Mouse (Mus musculus) MEL (cell line): ENCODE measurements around the gene Hoxb2. TPM values are rescaled to one million over a fixed set of nuclear protein-coding genes. Genes with fewer than 3 reads are reported as not detected.

Experiments used
- DNase-seq: peaks from one replicate; pipeline ENCODE4 v3.0.0; 2011; ENCODE audit warnings: low read depth, low spot score
- H3K27ac ChIP-seq: 2 replicates; pipeline ENCODE4 v1.5.1; 2012; ENCODE audit warnings: low read depth, mild to moderate bottlenecking, control low read depth, low read length, moderate library complexity; ENCODE audit not compliant: control insufficient read depth
- H3K27me3 ChIP-seq, 2 experiments: fragments of 150-350 bp in 1 of 2; sonication (generic) in 1 of 2; 2 replicates each; pipeline ENCODE4 v1.6.1; 2012; ENCODE audit warnings: low read length in 2 of 2, mild to moderate bottlenecking in 2 of 2, improper control_type of control experiment in 1 of 2, moderate library complexity in 1 of 2; ENCODE audit not compliant: insufficient read depth in 2 of 2, control insufficient read depth in 1 of 2
- H3K36me3 ChIP-seq, 2 experiments: 2 replicates each; pipeline ENCODE4 v1.6.1; 2012 to 2014; ENCODE audit warnings: low read length in 2 of 2, improper control_type of control experiment in 1 of 2, inconsistent platforms in 1 of 2, mild to moderate bottlenecking in 1 of 2; ENCODE audit not compliant: insufficient read depth in 2 of 2, control insufficient read depth in 1 of 2
- H3K4me1 ChIP-seq, 2 experiments: fragments of 150-350 bp in 1 of 2; sonication (generic) in 1 of 2; 2 replicates each; pipeline ENCODE4 v1.6.1; 2012; ENCODE audit warnings: low read length in 2 of 2, improper control_type of control experiment in 1 of 2, mild to moderate bottlenecking in 1 of 2; ENCODE audit not compliant: insufficient read depth in 2 of 2, control insufficient read depth in 1 of 2
- H3K4me3 ChIP-seq, 2 experiments: fragments of 150-350 bp in 1 of 2; sonication (generic) in 1 of 2; 2 replicates each; pipeline ENCODE4 v1.5.1; 2012; ENCODE audit warnings: low read depth in 2 of 2, low read length in 2 of 2, mild to moderate bottlenecking in 2 of 2, moderate library complexity in 2 of 2, control low read depth in 1 of 2, improper control_type of control experiment in 1 of 2; ENCODE audit not compliant: control insufficient read depth in 1 of 2, insufficient read depth in 1 of 2
- H3K79me2 ChIP-seq: 2 replicates; pipeline ENCODE4 v1.6.1; 2012; ENCODE audit warnings: mild to moderate bottlenecking, low read length, moderate library complexity; ENCODE audit not compliant: control insufficient read depth, poor library complexity, insufficient read depth
- H3K9ac ChIP-seq: 2 replicates; pipeline ENCODE4 v1.6.1; 2012; ENCODE audit warnings: low read depth, mild to moderate bottlenecking, control low read depth, low read length, moderate library complexity; ENCODE audit not compliant: control insufficient read depth, poor library complexity, severe bottlenecking
- H3K9me3 ChIP-seq: fragments of 150-350 bp; sonication (generic); replicated peaks from 2 replicates; pipeline ENCODE4 v1.6.1; 2012; ENCODE audit warnings: mild to moderate bottlenecking, low read length, improper control_type of control experiment, moderate library complexity; ENCODE audit not compliant: insufficient read depth
- BHLHE40 ChIP-seq: IDR thresholded peaks from 2 replicates; pipeline ENCODE4 v1.6.1; 2012; ENCODE audit warnings: low read depth, mild to moderate bottlenecking, inconsistent platforms, low read length, improper control_type of control experiment, borderline replicate concordance
- CTCF ChIP-seq, 3 experiments: IDR thresholded peaks in 2 of 3; conservative IDR thresholded peaks in 1 of 3; 2 replicates each; pipeline ENCODE4 v1.5.1; 2011 to 2012; ENCODE audit warnings: low read length in 3 of 3, low read depth in 2 of 3, mild to moderate bottlenecking in 2 of 3, improper control_type of control experiment in 1 of 3, inconsistent platforms in 1 of 3, mixed read lengths in 1 of 3, moderate library complexity in 1 of 3; ENCODE audit not compliant: control insufficient read depth in 1 of 3, insufficient read depth in 1 of 3, poor library complexity in 1 of 3, severe bottlenecking in 1 of 3
- ETS1 ChIP-seq: IDR thresholded peaks from 2 replicates; pipeline ENCODE4 v1.6.1; 2012; ENCODE audit warnings: low read depth, mild to moderate bottlenecking, inconsistent platforms, low read length, improper control_type of control experiment, moderate library complexity
- GABPA ChIP-seq: IDR thresholded peaks from 2 replicates; pipeline ENCODE4 v1.6.1; 2012; ENCODE audit warnings: low read depth, mild to moderate bottlenecking, inconsistent platforms, low read length, improper control_type of control experiment, moderate library complexity
- HCFC1 ChIP-seq: IDR thresholded peaks from 2 replicates; pipeline ENCODE4 v1.6.1; 2012; ENCODE audit warnings: low read depth, mild to moderate bottlenecking, inconsistent platforms, low read length, improper control_type of control experiment, moderate library complexity
- JUND ChIP-seq: IDR thresholded peaks from 2 replicates; pipeline ENCODE4 v1.6.1; 2011; ENCODE audit warnings: low read depth, mild to moderate bottlenecking, improper control_type of control experiment, low read length
- KAT2A ChIP-seq: conservative IDR thresholded peaks from 2 replicates; pipeline ENCODE4 v1.6.1; 2012; ENCODE audit warnings: low read depth, low read length, improper control_type of control experiment, inconsistent platforms
- MAFK ChIP-seq: IDR thresholded peaks from 2 replicates; pipeline ENCODE4 v1.6.1; 2011; ENCODE audit warnings: low read depth, mild to moderate bottlenecking, low read length, improper control_type of control experiment, borderline replicate concordance
- MYB ChIP-seq: IDR thresholded peaks from 2 replicates; pipeline ENCODE4 v1.6.1; 2011; ENCODE audit warnings: mild to moderate bottlenecking, low read depth, low read length, improper control_type of control experiment
- MYC ChIP-seq: IDR thresholded peaks from 2 replicates; pipeline ENCODE4 v1.6.1; 2011; ENCODE audit warnings: low read depth, mild to moderate bottlenecking, low read length, improper control_type of control experiment, moderate library complexity
- NRF1 ChIP-seq: IDR thresholded peaks from 2 replicates; pipeline ENCODE4 v1.6.1; 2014; ENCODE audit warnings: low read depth, mild to moderate bottlenecking, inconsistent platforms, low read length, improper control_type of control experiment, moderate library complexity; ENCODE audit not compliant: poor library complexity, insufficient read depth, severe bottlenecking
- POLR2A ChIP-seq, 2 experiments: IDR thresholded peaks; 2 replicates each; pipeline ENCODE4 v1.6.1; 2011 to 2012; ENCODE audit warnings: low read length in 2 of 2, mild to moderate bottlenecking in 2 of 2, control low read depth in 1 of 2, improper control_type of control experiment in 1 of 2, low read depth in 1 of 2, moderate library complexity in 1 of 2; ENCODE audit not compliant: control insufficient read depth in 1 of 2, insufficient read depth in 1 of 2, poor library complexity in 1 of 2
- POLR2AphosphoS2 ChIP-seq: IDR thresholded peaks from 2 replicates; pipeline ENCODE4 v1.6.1; 2011; ENCODE audit warnings: low read length, improper control_type of control experiment
- RCOR1 ChIP-seq: IDR thresholded peaks from 2 replicates; pipeline ENCODE4 v1.6.1; 2012; ENCODE audit warnings: low read depth, mild to moderate bottlenecking, inconsistent platforms, low read length, improper control_type of control experiment
- TAL1 ChIP-seq: IDR thresholded peaks from 2 replicates; pipeline ENCODE4 v1.6.1; 2012; ENCODE audit warnings: mild to moderate bottlenecking, inconsistent platforms, low read length, moderate library complexity, mixed read lengths
- TBP ChIP-seq: IDR thresholded peaks from 2 replicates; pipeline ENCODE4 v1.8.0; 2011; ENCODE audit warnings: low read depth, low read length, improper control_type of control experiment
- TCF12 ChIP-seq: IDR thresholded peaks from 2 replicates; pipeline ENCODE4 v1.6.1; 2014; ENCODE audit warnings: low read depth, mild to moderate bottlenecking, inconsistent platforms, low read length, improper control_type of control experiment, moderate library complexity
- UBTF ChIP-seq: IDR thresholded peaks from 2 replicates; pipeline ENCODE4 v1.6.1; 2012; ENCODE audit warnings: low read depth, mild to moderate bottlenecking, inconsistent platforms, low read length, improper control_type of control experiment, moderate library complexity, borderline replicate concordance; ENCODE audit not compliant: insufficient read depth
- USF1 ChIP-seq: IDR thresholded peaks from 2 replicates; pipeline ENCODE4 v1.6.1; 2014; ENCODE audit warnings: low read depth, mild to moderate bottlenecking, inconsistent platforms, low read length, improper control_type of control experiment, moderate library complexity
- ZC3H11A ChIP-seq: IDR thresholded peaks from 2 replicates; pipeline ENCODE4 v1.6.1; 2012; ENCODE audit warnings: low read depth, mild to moderate bottlenecking, inconsistent platforms, low read length, improper control_type of control experiment
- ZKSCAN1 ChIP-seq: IDR thresholded peaks from 2 replicates; pipeline ENCODE4 v1.6.1; 2012; ENCODE audit warnings: low read depth, mild to moderate bottlenecking, inconsistent platforms, low read length, improper control_type of control experiment, moderate library complexity
- ZNF384 ChIP-seq: IDR thresholded peaks from 2 replicates; pipeline ENCODE4 v1.6.1; 2012; ENCODE audit warnings: low read depth, mild to moderate bottlenecking, inconsistent platforms, low read length, improper control_type of control experiment
- polyA plus RNA-seq, 2 experiments: library from polyadenylated mRNA; stranded (reverse) in 1 of 2; unstranded in 1 of 2; fragments of >175 nt in 1 of 2; fragments of >200 nt in 1 of 2; gene quantifications; 2 replicates each; pipeline versions ENCODE4 v1.2.1 to v1.2.4; 2012; ENCODE audit warnings: low replicate concordance in 2 of 2, low read depth in 1 of 2; ENCODE audit not compliant: insufficient read length in 2 of 2, insufficient read depth in 1 of 2, missing spikeins in 1 of 2
- total RNA-seq: library from RNA; depleted of rRNA; stranded (reverse); fragments of 300-350 nt; gene quantifications from 2 replicates; pipeline ENCODE4 v1.2.3, GENCODE M21; 2012

Hoxb2 gene
- total and polyA plus RNA-seq, 3 experiments, result not detected

DNA sequence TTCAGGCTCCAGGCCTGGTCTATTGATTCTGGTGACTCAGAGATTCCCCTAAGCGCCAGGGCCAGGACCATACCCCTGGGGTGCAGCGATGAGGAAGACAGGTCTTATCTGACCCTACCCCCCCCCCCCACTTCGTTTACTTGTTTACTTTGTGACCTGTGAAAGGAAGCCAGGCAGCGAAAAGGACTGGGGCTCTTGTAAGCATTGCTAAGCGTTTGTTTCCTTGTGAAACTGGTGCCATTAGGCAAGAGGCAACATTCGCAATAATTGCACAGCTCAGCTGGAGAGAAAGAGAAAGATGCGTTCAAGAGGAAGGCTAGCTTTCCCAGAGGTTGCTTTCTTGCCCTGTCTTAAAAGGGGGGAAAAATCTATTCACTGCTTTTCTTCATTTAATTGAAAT, 18.8 kb downstream of the Hoxb2 start:
- Histone ChIP-seq H3K36me3 (no peaks in the 10 kb centered on the region), H3K79me2 (no peaks in the 10 kb centered on the region), H3K9me3 (no peaks in the 10 kb centered on the region), H3K4me3 (no peak overlapping the region), H3K27ac (no peak overlapping the region), H3K27me3 (no peaks in the 10 kb centered on the region; a peak in 2 of 4 replicates), H3K4me1 (no peaks in the 10 kb centered on the region), H3K9ac (no peak overlapping the region)
- DNase-seq, result no peak
- TF ChIP-seq JUND (no peak), POLR2A (IDR thresholded peaks at IDR 0.05; ENCODE audit: control insufficient read depth in 1 of 2, insufficient read depth in 1 of 2, low read depth in 1 of 2, low read length in 2 of 2, poor library complexity in 1 of 2) (no peak)

DNA sequence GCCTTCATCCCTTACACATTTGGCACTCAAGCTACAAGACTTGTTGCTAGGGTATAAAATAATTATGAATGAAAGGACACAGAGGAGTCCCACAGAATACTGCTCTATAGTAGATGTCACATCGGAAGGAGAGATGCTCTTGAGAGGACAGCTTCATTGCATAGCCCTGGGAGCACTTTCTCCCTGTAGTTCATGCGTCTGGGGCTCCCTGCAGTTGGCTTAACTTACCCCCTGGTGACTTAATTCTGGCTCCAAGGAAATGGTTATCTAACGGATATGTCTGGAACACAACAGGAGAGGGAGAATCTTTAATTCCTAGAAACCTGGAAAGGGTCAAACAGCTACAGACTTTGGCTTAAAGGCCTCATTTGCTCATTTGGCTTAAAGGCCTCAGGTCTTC, 21.4 kb downstream of the Hoxb2 start:
- Histone ChIP-seq H3K36me3 (no peaks in the 10 kb centered on the region), H3K9ac (no peak overlapping the region), H3K27ac (no peak overlapping the region), H3K9me3 (no peaks in the 10 kb centered on the region), H3K27me3 (peaks cover 5 to 8% of the 10 kb centered on the region in 2 experiments; a peak in 3 of 4 replicates), H3K4me3 (no peak overlapping the region), H3K4me1 (no peaks in the 10 kb centered on the region), H3K79me2 (no peaks in the 10 kb centered on the region)
- TF ChIP-seq POLR2A (IDR thresholded peaks at IDR 0.05; ENCODE audit: control insufficient read depth in 1 of 2, insufficient read depth in 1 of 2, low read depth in 1 of 2, low read length in 2 of 2, poor library complexity in 1 of 2), result no peak
- TF ChIP-seq KAT2A, result no peak
- no peak for TF ChIP-seq TCF12
- no peak for TF ChIP-seq UBTF
- TF ChIP-seq TAL1, result no peak
- DNase-seq, result no peak

DNA sequence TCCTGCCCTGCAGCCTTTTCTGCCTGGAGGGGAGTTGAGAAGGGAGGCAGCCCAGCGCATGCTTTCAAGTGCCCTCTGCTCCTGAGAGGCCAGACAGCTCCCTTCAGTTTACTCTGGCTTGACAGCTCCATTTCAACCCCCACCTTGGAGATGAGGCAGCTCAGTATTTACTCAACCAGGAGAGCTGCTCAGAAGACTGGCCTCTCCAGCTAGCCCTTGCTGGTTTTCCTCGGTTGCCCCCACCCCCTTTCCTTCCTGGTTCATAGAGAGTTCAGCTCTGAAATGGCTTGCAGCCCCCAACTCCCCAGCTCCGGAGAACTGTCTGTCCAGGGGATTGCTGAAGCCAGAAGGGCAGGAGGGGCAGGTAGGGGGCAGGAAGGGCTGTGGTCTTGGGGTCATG, 22.2 kb downstream of the Hoxb2 start:
- Histone ChIP-seq H3K36me3 (no peaks in the 10 kb centered on the region), H3K4me1 (no peaks in the 10 kb centered on the region), H3K9ac (no peak overlapping the region), H3K27ac (no peak overlapping the region), H3K9me3 (no peaks in the 10 kb centered on the region), H3K4me3 (no peak overlapping the region), H3K27me3 (peaks cover 7 to 9% of the 10 kb centered on the region in 2 experiments; a peak in 3 of 4 replicates), H3K79me2 (no peaks in the 10 kb centered on the region)
- TF ChIP-seq JUND, result no peak
- no peak for TF ChIP-seq MYC
- no peak for TF ChIP-seq CTCF (IDR thresholded peaks at IDR 0.05 in 2 of 3, conservative IDR thresholded peaks at IDR 0.05 in 1 of 3; ENCODE audit: control insufficient read depth in 1 of 3, insufficient read depth in 1 of 3, low read depth in 2 of 3, low read length in 3 of 3, poor library complexity in 1 of 3, severe bottlenecking in 1 of 3)
- no peak for TF ChIP-seq MAFK
- no peak for TF ChIP-seq ZKSCAN1
- TF ChIP-seq MYB, result no peak
- TF ChIP-seq USF1, result no peak
- no peak for TF ChIP-seq TAL1
- no peak for TF ChIP-seq ETS1
- TF ChIP-seq RCOR1, result no peak
- no peak for TF ChIP-seq ZNF384
- no peak for TF ChIP-seq GABPA
- TF ChIP-seq ZC3H11A, result no peak
- TF ChIP-seq TBP, result no peak
- no peak for TF ChIP-seq BHLHE40
- no peak for TF ChIP-seq HCFC1
- no peak for TF ChIP-seq POLR2AphosphoS2
- TF ChIP-seq POLR2A (IDR thresholded peaks at IDR 0.05; ENCODE audit: control insufficient read depth in 1 of 2, insufficient read depth in 1 of 2, low read depth in 1 of 2, low read length in 2 of 2, poor library complexity in 1 of 2), result no peak
- no peak for TF ChIP-seq NRF1
- no peak for DNase-seq
